Mouse (Mus musculus): Measurements from ENCODE around the gene Ak5. TPM values are rescaled to one million over a fixed set of nuclear protein-coding genes. Genes with fewer than 3 reads are reported as not detected.
"Not testable (repeated sequence)": the region's sequence is repeated elsewhere in the genome, so short reads cannot be mapped to it uniquely, and the experiment has no call there.

Ak5 gene
- total RNA-seq, 2 experiments from 2014 or later: not detected

- intact Hi-C loops (cut with DNase I): no loop called here
Observed at GRCm38 (mm10) chr3:152644610-152645009, 23.6 kb downstream of the Ak5 start.

DNA sequence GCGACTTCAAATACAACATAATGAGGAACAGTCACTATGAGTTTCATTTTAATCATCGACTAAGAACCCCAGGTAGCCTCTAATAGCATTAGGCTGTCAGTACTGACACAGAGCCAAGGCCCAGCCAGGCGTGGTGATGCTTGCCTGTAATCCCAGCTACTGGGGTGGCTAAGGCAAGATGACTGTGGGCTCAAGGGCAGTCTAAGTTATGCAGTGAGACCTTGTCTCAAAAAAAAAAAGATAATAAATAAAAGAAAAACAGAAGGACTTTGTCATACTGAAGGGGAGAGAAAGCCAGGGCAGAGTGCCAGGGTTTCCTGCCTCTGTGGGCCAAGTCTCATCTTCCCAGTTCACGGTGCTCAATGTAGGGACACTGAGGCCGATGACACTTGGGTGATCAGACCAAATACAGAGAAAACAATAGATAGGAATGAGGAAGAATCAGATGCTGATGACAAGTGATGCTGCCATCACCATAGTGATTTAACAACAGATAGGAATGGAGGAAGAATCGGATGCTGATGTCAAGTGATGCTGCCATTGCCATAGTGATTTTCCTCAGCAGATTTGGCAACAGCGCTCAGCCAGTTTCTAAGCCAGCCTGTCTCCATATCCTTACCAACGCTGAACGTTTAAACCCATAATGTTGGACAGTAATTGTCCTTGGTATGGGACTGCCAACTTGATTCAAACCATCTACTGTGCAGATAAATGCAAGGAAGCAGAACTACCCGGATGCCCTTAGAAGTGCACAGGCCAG lies 42.9 kb downstream of the Ak5 start:
- no peak for DNase-seq (ENCODE audit: low spot score)
- intact Hi-C loops (cut with DNase I): no loop called here

More at GRCm38 (mm10) chr3:152644610-152645009, 23.6 kb downstream of the Ak5 start:
- no peak for DNase-seq (ENCODE audit: low spot score)

DNA sequence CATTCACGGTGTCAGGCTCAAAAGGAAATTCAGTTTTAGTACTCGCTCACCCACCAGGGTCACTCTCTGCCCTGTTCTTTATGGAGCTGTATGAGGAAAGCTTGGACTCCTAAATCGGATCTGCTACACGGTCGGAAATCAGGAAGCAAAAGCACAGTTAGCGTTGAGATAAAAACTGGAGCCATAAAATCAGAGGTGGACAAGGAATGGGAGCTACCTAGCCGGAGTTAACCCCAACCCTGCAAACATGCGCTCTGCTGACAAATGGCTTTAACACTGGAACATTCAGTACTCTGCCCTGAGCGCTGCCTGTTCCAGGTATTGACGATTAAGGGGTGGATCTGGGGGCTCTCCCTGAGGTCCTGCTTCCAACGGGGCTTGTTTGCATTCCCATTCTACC lies 47.6 kb downstream of the Ak5 start:
- no peak for DNase-seq (ENCODE audit: low spot score)
- intact Hi-C loops (cut with DNase I): no loop called here

- intact Hi-C loops (cut with DNase I): no loop called here
- DNase-seq (ENCODE audit: low spot score): no peak
Observed at GRCm38 (mm10) chr3:152620058-152620457, 48.1 kb downstream of the Ak5 start.

DNA sequence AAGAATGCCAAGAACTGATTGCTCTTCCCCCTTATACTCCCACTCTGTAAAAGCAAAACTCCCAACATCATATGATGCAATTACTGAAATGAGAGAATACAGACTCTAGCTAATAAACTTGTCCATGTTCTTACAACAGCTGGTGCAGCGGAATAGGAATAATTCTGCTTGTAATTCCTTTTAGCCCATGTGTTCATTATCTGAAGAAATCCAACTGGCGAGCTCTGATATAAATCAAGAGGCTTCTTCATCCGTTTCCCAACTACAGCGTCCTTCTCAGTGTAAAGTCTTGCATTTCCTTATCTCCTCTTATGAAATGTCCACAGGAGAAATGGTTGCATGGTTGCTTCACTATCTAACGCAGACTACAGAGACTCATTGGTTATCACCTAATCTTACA lies 59.1 kb downstream of the Ak5 start:
- intact Hi-C loops (cut with DNase I): no loop called here
- DNase-seq (ENCODE audit: low spot score): no peak

DNA sequence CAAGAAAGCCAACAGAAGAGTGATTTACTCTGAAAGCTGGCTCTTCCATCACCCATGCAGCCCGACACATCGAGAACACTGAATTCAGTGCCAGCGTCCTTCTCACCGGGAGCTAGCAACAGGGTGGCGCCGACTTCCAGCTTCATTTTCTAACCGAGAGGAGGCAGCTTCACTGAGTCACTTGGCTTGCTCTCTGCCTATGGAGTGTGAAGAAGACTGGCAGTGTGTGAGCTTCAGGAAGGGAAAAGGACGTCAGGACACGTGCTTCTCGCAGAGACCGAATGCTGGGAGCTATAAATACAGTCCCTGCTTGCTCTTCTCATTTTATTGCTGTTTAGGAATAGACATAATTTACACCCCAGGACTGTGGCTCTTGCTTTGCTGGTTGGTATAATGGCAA lies 62.3 kb downstream of the Ak5 start:
- no peak for DNase-seq (ENCODE audit: low spot score)
- intact Hi-C loops (cut with DNase I): no loop called here

DNA sequence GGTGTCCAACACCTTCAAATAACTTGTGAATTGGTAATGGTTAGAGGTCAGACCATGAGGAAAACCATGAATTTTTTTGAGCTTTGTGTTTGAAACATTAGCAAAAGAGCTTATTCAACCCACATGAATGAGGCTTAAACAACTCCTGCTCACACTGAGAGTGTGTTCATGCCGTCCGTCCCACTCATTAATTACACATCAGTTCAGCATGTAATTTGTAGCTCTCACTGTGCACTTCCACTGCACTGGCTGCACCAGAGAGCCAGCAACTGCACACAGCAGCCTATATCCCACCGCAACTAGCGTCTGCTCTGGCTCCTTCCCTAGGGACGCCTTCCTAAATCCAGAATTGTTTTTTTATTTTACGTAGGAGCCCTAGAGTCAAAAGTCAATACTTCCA lies 68.5 kb downstream of the Ak5 start:
- intact Hi-C loops (cut with DNase I): no loop called here
- DNase-seq (ENCODE audit: low spot score): no peak

DNA sequence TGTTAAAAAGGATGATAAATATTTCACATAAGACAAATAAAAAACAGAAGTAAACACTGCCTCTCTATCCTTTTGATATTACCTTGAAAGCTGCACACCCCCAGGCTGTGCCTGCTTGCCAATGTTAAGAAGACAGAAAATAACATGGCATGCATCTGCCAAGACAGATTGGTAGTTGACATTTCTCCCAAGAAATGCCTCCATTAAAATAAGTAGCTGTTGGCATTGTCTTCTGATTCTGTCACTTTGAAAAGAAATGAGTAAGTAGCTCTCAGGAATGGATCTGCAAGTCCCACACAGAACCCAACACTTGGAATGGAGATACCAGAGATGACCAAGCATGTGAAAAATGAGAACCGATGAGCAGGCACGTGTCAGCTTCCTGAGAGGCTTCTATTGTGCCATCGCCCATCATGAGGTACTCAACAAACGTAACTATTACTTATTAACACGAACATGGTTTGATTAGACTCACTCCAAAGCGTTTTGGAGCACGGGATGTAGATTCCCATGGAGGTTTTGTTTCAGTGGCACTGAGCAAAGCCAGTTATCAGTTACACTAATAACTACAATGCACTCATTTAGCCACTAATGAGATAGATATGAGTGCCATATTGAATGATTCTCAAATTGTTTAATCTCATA lies 71.6 kb downstream of the Ak5 start:
- intact Hi-C loops (cut with DNase I): no loop called here

GRCm38 (mm10) chr3:152592767-152593425 lies 75.3 kb downstream of the Ak5 start:
- no peak for DNase-seq (ENCODE audit: low spot score)
- intact Hi-C loops (cut with DNase I): no loop called here

More for the DNA sequence above, 71.6 kb downstream of the Ak5 start:
- DNase-seq (ENCODE audit: low spot score): no peak

DNA sequence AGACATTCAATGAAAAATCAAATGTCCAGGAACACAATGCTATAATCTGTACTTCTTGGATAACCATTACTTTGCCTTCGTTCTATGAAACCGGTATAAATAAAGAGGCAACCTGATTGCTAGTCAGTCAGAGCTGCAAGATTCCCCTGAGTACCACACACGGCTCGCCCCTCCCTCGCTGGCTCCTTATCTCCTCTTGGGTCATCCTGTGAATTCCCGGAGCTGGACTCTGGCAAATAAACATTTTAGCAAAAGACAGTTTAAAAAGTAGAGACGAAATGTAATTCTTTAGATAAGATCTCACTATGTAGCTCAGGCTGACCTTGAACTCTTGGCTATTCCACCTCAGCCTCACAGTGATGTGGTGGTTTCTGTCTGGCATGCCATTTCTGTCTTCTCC lies 77.7 kb downstream of the Ak5 start:
- no peak for DNase-seq (ENCODE audit: low spot score)
- intact Hi-C loops (cut with DNase I): no loop called here

GRCm38 (mm10) chr3:152589101-152589500 lies 79.1 kb downstream of the Ak5 start:
- DNase-seq (ENCODE audit: low spot score); intact Hi-C loops (cut with DNase I): not testable (repeated sequence)

DNA sequence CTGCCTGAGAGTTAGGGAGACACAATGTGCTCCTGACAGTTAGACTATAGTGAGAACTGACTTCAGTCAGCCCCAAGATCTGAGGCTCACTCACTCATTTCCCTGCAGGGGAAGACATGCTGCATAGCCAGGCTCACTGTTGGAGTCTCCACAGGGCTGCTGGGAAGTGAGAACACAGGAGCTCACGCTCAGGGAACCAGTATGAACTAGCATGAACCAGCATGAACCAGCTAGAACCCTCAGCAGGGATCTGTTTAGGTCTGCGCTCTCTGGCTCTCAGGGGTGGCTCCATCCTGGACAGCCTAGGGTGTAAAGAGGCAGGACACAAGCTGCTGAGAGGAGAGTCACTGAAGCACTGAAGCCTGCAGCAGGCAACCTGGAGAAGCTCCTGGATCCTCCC lies 81.2 kb downstream of the Ak5 start:
- DNase-seq (ENCODE audit: low spot score): no peak
- intact Hi-C loops (cut with DNase I): no loop called here

DNA sequence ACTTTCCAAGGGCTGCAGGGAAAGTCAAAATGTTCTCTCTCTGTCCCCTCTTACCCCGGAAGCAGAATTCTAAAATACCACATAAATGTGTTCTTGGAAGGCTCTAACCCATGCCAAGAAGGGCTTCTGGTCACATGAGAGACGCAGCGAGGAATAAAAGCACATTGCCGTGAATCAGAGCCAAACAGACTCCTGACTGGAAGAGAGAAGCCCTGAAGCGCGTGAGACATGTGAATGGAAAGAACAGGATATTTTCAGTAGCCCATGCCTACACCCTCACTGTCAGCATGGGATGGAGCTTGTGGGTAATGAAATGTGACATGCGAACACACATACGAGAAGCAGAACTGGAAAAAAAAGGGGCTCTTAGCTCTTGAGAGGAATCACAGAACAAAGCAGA lies 82.0 kb downstream of the Ak5 start:
- no peak for DNase-seq (ENCODE audit: low spot score)
- intact Hi-C loops (cut with DNase I): no loop called here

- intact Hi-C loops (cut with DNase I): no loop called here
- no peak for DNase-seq (ENCODE audit: low spot score)
Observed at GRCm38 (mm10) chr3:152585581-152585980, 82.6 kb downstream of the Ak5 start.

DNA sequence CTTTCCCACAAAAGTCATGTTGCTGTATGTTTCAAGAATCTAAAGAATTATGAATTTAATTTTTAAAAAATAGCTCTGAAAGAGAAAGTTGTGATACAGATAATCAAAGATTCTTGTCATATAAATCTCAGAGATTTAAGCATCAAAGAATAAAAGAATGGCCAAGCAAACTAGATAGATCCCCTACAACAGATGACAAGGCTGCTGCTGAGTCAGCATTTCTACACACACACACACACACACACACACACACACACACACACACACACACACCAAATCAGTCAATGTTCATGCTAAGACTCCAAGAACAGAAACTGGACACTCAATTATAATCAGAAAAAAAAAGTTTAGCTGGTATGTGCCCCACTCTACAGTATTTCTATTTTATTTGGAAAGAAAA lies 85.1 kb downstream of the Ak5 start:
- intact Hi-C loops (cut with DNase I): no loop called here
- no peak for DNase-seq (ENCODE audit: low spot score)

- DNase-seq (ENCODE audit: low spot score); intact Hi-C loops (cut with DNase I): not testable (repeated sequence)
Observed at GRCm38 (mm10) chr3:152581853-152582252, 86.3 kb downstream of the Ak5 start.

GRCm38 (mm10) chr3:152579984-152580591 lies 88.1 kb downstream of the Ak5 start:
- no peak for DNase-seq (ENCODE audit: low spot score)
- intact Hi-C loops (cut with DNase I): no loop called here

DNA sequence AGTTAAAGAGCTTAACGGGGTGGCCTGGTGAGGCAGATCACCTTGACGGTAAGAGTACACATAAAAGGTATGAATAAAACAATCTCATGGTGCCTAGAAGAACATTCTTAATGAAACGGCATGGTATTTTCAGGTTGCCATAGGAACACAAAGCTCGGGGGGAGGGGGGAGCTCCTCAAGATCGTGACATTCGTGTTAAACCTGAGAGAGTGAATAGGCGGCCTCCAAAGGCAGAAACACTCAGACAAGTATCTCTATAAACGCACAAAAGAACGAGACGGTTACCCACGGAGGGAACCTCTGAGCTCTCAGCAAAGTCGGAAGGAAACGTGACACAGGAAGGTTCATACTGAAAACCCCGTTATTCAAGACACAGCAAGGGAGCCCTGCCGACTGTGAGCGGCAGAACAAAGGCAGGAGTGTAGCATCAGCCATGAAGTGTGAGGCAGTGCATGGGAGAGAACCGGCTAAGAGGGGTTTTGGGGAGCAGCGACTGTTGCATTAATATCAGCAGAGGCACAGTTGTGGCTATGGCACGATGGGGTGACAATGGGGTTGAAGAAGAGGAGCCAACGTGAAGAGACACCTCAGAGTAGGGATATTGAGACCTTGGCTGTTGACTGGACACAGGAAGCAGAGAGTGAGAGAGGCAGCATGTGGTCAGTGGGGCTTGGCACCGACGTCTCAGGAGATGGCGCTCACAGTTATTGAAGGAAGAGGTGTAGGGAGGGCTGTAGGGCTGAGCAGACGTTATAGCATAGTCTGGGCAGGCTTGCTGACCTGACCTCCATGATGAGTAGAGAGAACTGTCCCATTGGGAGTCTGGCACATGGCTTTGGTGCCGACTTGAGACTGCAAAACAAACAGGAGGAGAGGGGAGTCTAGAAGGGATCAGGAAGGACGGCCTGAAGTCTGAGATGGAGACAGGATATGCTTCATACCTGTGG lies 89.6 kb downstream of the Ak5 start:
- intact Hi-C loops (cut with DNase I): no loop called here
- no peak for DNase-seq (ENCODE audit: low spot score)

GRCm38 (mm10) chr3:152577763-152578162 lies 90.4 kb downstream of the Ak5 start:
- intact Hi-C loops (cut with DNase I): no loop called here
- no peak for DNase-seq (ENCODE audit: low spot score)

GRCm38 (mm10) chr3:152577273-152577672 lies 90.9 kb downstream of the Ak5 start:
- intact Hi-C loops (cut with DNase I): no loop called here
- DNase-seq (ENCODE audit: low spot score): no peak

Data from heart, postnatal 25 days (tissue).